In genomic region chr7:97345229-97345871, GRCm38 (mm10) we compare ENCODE assay signal across 9 mouse cellular contexts. TPM values are rescaled to one million over a fixed set of nuclear protein-coding genes. Genes with fewer than 3 reads are reported as not detected.
DNase-seq lines count a peak whose midpoint lies in the region; ATAC-seq and TF ChIP-seq lines count a peak whose summit lies in the region.
"Had no signal": no experiment of that assay in that cellular context is flagged by ENCODE, and none has a peak within 500 bp of the region (broad histone marks: within the 10 kb centered on the region; RNA-seq: fewer than 3 reads in every experiment).

No protein-coding gene starts in this region.

- H3K4me1 ChIP-seq in forebrain, postnatal 0 days (ENCODE audit: insufficient read depth), result peaks cover 16% of the 10 kb centered on the region; the same call in 1 of the 2 replicates
- H3K4me1 ChIP-seq in intestine, embryonic 16.5 days (ENCODE audit: control insufficient read depth, insufficient read depth, low read length), result peaks cover 29% of the 10 kb centered on the region
- no peaks in the 10 kb centered on the region for H3K4me1 ChIP-seq in midbrain, postnatal 0 days (ENCODE audit: insufficient read depth, low read length)

- H3K4me2 ChIP-seq in forebrain, postnatal 0 days (ENCODE audit: low read depth), result no peak overlapping the region; the same call in 1 of the 2 replicates
- no peak overlapping the region for H3K4me2 ChIP-seq in intestine, embryonic 16.5 days (ENCODE audit: low read depth, low read length)
- H3K4me2 ChIP-seq in midbrain, postnatal 0 days (ENCODE audit: low read depth, low read length, poor library complexity, severe bottlenecking), result no peak overlapping the region

- TF ChIP-seq CTCF in forebrain, postnatal 0 days (IDR thresholded peaks at IDR 0.05; ENCODE audit: low read depth), result no peak
- TF ChIP-seq CTCF in midbrain, postnatal 0 days (IDR thresholded peaks at IDR 0.05), result no peak

- peak; percentile 17 for DNase-seq in urinary bladder, adult 2 months (ENCODE audit: low spot score)
- DNase-seq in urinary bladder, postnatal 25 days (ENCODE audit: low spot score), result no peak
- DNase-seq in forebrain, postnatal 0 days, result peak; percentile 79
- peak; percentile 64 for DNase-seq in midbrain, postnatal 0 days (ENCODE audit: low spot score)
- DNase-seq in kidney, adult 11 months, result no peak
- no peak for DNase-seq in urinary bladder, postnatal 4 days (ENCODE audit: low spot score in 2 of 2)

- H3K9me3 ChIP-seq in forebrain, postnatal 0 days (ENCODE audit: low read length), result no peaks in the 10 kb centered on the region
- no peaks in the 10 kb centered on the region for H3K9me3 ChIP-seq in intestine, embryonic 16.5 days (ENCODE audit: control insufficient read depth, low read length)
- H3K9me3 ChIP-seq in midbrain, postnatal 0 days (ENCODE audit: low read length), result no peaks in the 10 kb centered on the region

- H3K36me3 ChIP-seq in forebrain, postnatal 0 days (ENCODE audit: insufficient read depth), result no peaks in the 10 kb centered on the region
- 0 out of 2 replicates have a peak, but pooled peaks cover 2% of the 10 kb centered on the region for H3K36me3 ChIP-seq in intestine, embryonic 16.5 days (ENCODE audit: control insufficient read depth, insufficient read depth, low read length)
- H3K36me3 ChIP-seq in midbrain, postnatal 0 days (ENCODE audit: insufficient read depth, low read length), result peaks cover 8% of the 10 kb centered on the region; the same call in 1 of the 2 replicates

- no peak overlapping the region for H3K9ac ChIP-seq in forebrain, postnatal 0 days
- no peak overlapping the region for H3K9ac ChIP-seq in intestine, embryonic 16.5 days (ENCODE audit: low read depth, low read length)
- no peak overlapping the region for H3K9ac ChIP-seq in midbrain, postnatal 0 days (replicated peaks; ENCODE audit: low read length, poor library complexity, severe bottlenecking)

- H3K4me3 ChIP-seq in forebrain, postnatal 0 days (ENCODE audit: low read depth, low read length), result no peak overlapping the region
- no peak overlapping the region for H3K4me3 ChIP-seq in intestine, embryonic 16.5 days (ENCODE audit: low read length)
- H3K4me3 ChIP-seq in midbrain, postnatal 0 days (ENCODE audit: low read depth, low read length), result no peak overlapping the region

- no peaks in the 10 kb centered on the region for H3K27me3 ChIP-seq in forebrain, postnatal 0 days (ENCODE audit: insufficient read depth, low read length)
- no peaks in the 10 kb centered on the region for H3K27me3 ChIP-seq in intestine, embryonic 16.5 days (replicated peaks; ENCODE audit: control insufficient read depth, insufficient read depth, low read length)
- no peaks in the 10 kb centered on the region for H3K27me3 ChIP-seq in midbrain, postnatal 0 days (ENCODE audit: insufficient read depth, low read length)

- H3K27ac ChIP-seq in forebrain, postnatal 0 days (ENCODE audit: low read depth, low read length), result peak overlapping the region; percentile 73
- peak overlapping the region; percentile 33; the same call in 1 of the 2 replicates for H3K27ac ChIP-seq in intestine, embryonic 16.5 days (ENCODE audit: low read length)
- no peak overlapping the region for H3K27ac ChIP-seq in midbrain, postnatal 0 days (ENCODE audit: low read depth, low read length)
- H3K27ac ChIP-seq: macrophage had no signal

- 39% methylated on average over 10 of the region's 10 CpGs for WGBS in forebrain, postnatal 0 days
- 60% methylated on average over 10 of the region's 10 CpGs for WGBS in intestine, embryonic 16.5 days
- 59% methylated on average over 10 of the region's 10 CpGs for WGBS in midbrain, postnatal 0 days

- ATAC-seq in forebrain, postnatal 0 days, result peak; percentile 92
- ATAC-seq in intestine, embryonic 16.5 days, result no peak
- ATAC-seq in midbrain, postnatal 0 days (ENCODE audit: low FRiP score), result no peak; the same call in 1 of the 2 replicates
- no peak for ATAC-seq in megakaryocyte, adult 5-6 weeks (ENCODE audit: poor library complexity, severe bottlenecking)

RNA-seq across cellular contexts. Expression of gene Kctd21, which starts 13.2 kb away (rescaled TPM):
- polyA plus RNA-seq in urinary bladder, adult 2 months (2012; rRNA removed), result 9.2 TPM in 2 replicates
- total RNA-seq in forebrain, postnatal 0 days (2014; rRNA removed), result 3.9 and 4.9 TPM in 2 replicates
- 2.4 and 3.1 TPM in 2 replicates for polyA plus RNA-seq in forebrain, postnatal 0 days (2015; fragmentation: Nextera tagmentation; extraction: Ambion mirVana)
- polyA plus RNA-seq in intestine, embryonic 16.5 days (2015; fragmentation: Nextera tagmentation; extraction: Ambion mirVana), result 4.1 and 4.4 TPM in 2 replicates
- 4.0 and 6.1 TPM in 2 replicates for total RNA-seq in midbrain, postnatal 0 days (2014; rRNA removed)
- polyA plus RNA-seq in midbrain, postnatal 0 days (2015; fragmentation: Nextera tagmentation; extraction: Ambion mirVana), result 3.1 TPM in 2 replicates
- total RNA-seq in megakaryocyte, adult 5-6 weeks (2015), result 3.3 and 4.5 TPM in 2 replicates
- total RNA-seq in megakaryocyte, adult 5-6 weeks (2017), result 1.8 and 2.3 TPM in 2 replicates

RNA-seq across cellular contexts. Expression of gene Usp35, which starts 13.5 kb away (rescaled TPM):
- polyA plus RNA-seq in urinary bladder, adult 2 months (2012; rRNA removed), result 7.5 and 9.3 TPM in 2 replicates
- total RNA-seq in forebrain, postnatal 0 days (2014; rRNA removed), result 14.8 and 15.0 TPM in 2 replicates
- polyA plus RNA-seq in forebrain, postnatal 0 days (2015; fragmentation: Nextera tagmentation; extraction: Ambion mirVana), result 2.6 and 3.8 TPM in 2 replicates
- polyA plus RNA-seq in intestine, embryonic 16.5 days (2015; fragmentation: Nextera tagmentation; extraction: Ambion mirVana), result 0.54 and 0.60 TPM in 2 replicates
- total RNA-seq in midbrain, postnatal 0 days (2014; rRNA removed), result 13.4 and 14.3 TPM in 2 replicates
- 2.7 and 2.9 TPM in 2 replicates for polyA plus RNA-seq in midbrain, postnatal 0 days (2015; fragmentation: Nextera tagmentation; extraction: Ambion mirVana)
- total RNA-seq in megakaryocyte, adult 5-6 weeks (2015), result 0.87 and 1.1 TPM in 2 replicates
- total RNA-seq in megakaryocyte, adult 5-6 weeks (2017), result 0.66 and 0.77 TPM in 2 replicates

RNA-seq across cellular contexts. Expression of gene Alg8, which starts 26.1 kb away (rescaled TPM):
- 11.0 and 14.4 TPM in 2 replicates for polyA plus RNA-seq in urinary bladder, adult 2 months (2012; rRNA removed)
- 3.5 and 7.5 TPM in 2 replicates for total RNA-seq in forebrain, postnatal 0 days (2014; rRNA removed)
- polyA plus RNA-seq in forebrain, postnatal 0 days (2015; fragmentation: Nextera tagmentation; extraction: Ambion mirVana), result 8.6 and 10.6 TPM in 2 replicates
- 51.3 and 55.7 TPM in 2 replicates for polyA plus RNA-seq in intestine, embryonic 16.5 days (2015; fragmentation: Nextera tagmentation; extraction: Ambion mirVana)
- total RNA-seq in midbrain, postnatal 0 days (2014; rRNA removed), result 6.4 and 7.3 TPM in 2 replicates
- 9.0 and 9.1 TPM in 2 replicates for polyA plus RNA-seq in midbrain, postnatal 0 days (2015; fragmentation: Nextera tagmentation; extraction: Ambion mirVana)
- 40.5 and 45.2 TPM in 2 replicates for total RNA-seq in megakaryocyte, adult 5-6 weeks (2015)
- 29.9 and 41.7 TPM in 2 replicates for total RNA-seq in megakaryocyte, adult 5-6 weeks (2017)

RNA-seq across cellular contexts. Expression of gene Ndufc2, which starts 54.5 kb away (rescaled TPM):
- 148 and 154 TPM in 2 replicates for polyA plus RNA-seq in urinary bladder, adult 2 months (2012; rRNA removed)
- 384 and 445 TPM in 2 replicates for total RNA-seq in forebrain, postnatal 0 days (2014; rRNA removed)
- polyA plus RNA-seq in forebrain, postnatal 0 days (2015; fragmentation: Nextera tagmentation; extraction: Ambion mirVana), result 631 and 789 TPM in 2 replicates
- 377 and 385 TPM in 2 replicates for polyA plus RNA-seq in intestine, embryonic 16.5 days (2015; fragmentation: Nextera tagmentation; extraction: Ambion mirVana)
- total RNA-seq in midbrain, postnatal 0 days (2014; rRNA removed), result 408 and 463 TPM in 2 replicates
- polyA plus RNA-seq in midbrain, postnatal 0 days (2015; fragmentation: Nextera tagmentation; extraction: Ambion mirVana), result 608 and 638 TPM in 2 replicates
- 128 and 155 TPM in 2 replicates for total RNA-seq in megakaryocyte, adult 5-6 weeks (2015)
- total RNA-seq in megakaryocyte, adult 5-6 weeks (2017), result 225 and 237 TPM in 2 replicates

Comparison
In these comparisons a context has a peak if more than half of its experiments do, and no peak if none do; other contexts are left out.
1. DNase-seq: peak in urinary bladder, adult 2 months (single experiment), forebrain, postnatal 0 days (single experiment) and midbrain, postnatal 0 days (single experiment); none in urinary bladder, postnatal 25 days (single experiment), kidney, adult 11 months (single experiment) and urinary bladder, postnatal 4 days (0 of 2).